Mouse (Mus musculus): Measurements from ENCODE around the gene Sprr2f. TPM values are rescaled to one million over a fixed set of nuclear protein-coding genes. Genes with fewer than 3 reads are reported as not detected.

Sprr2f gene
- polyA plus RNA-seq, 1 experiment from 2014 or later, result not detected

Other genes with a start within 250 kb of the Sprr2f start
- not detected in 2 replicates for gene Prr9, start 241.2 kb upstream of the Sprr2f start, polyA plus RNA-seq (2016; fragmentation: Nextera tagmentation; extraction: Ambion mirVana)
- gene Lelp1, start 222.4 kb upstream of the Sprr2f start, polyA plus RNA-seq (2016; fragmentation: Nextera tagmentation; extraction: Ambion mirVana), result not detected in 2 replicates
- gene Sprr2a1, start 149.4 kb upstream of the Sprr2f start, polyA plus RNA-seq (2016; fragmentation: Nextera tagmentation; extraction: Ambion mirVana), result not detected in 2 replicates
- not detected in 2 replicates for gene Sprr2a2, start 149.3 kb upstream of the Sprr2f start, polyA plus RNA-seq (2016; fragmentation: Nextera tagmentation; extraction: Ambion mirVana)
- not detected in 2 replicates for gene Sprr2a3, start 79.8 kb upstream of the Sprr2f start, polyA plus RNA-seq (2016; fragmentation: Nextera tagmentation; extraction: Ambion mirVana)
- not detected in 2 replicates for gene Sprr2b, start 48.6 kb upstream of the Sprr2f start, polyA plus RNA-seq (2016; fragmentation: Nextera tagmentation; extraction: Ambion mirVana)
- not detected in 2 replicates for gene Sprr2d, start 26.0 kb upstream of the Sprr2f start, polyA plus RNA-seq (2016; fragmentation: Nextera tagmentation; extraction: Ambion mirVana)
- gene Sprr2e, start 13.0 kb upstream of the Sprr2f start, polyA plus RNA-seq (2016; fragmentation: Nextera tagmentation; extraction: Ambion mirVana), result not detected in 2 replicates
- gene Sprr2h, start 20.5 kb downstream of the Sprr2f start, polyA plus RNA-seq (2016; fragmentation: Nextera tagmentation; extraction: Ambion mirVana), result not detected in 2 replicates
- not detected in 2 replicates for gene Sprr2i, start 42.8 kb downstream of the Sprr2f start, polyA plus RNA-seq (2016; fragmentation: Nextera tagmentation; extraction: Ambion mirVana)
- not detected in 2 replicates for gene Sprr2j-ps, start 52.9 kb downstream of the Sprr2f start, polyA plus RNA-seq (2016; fragmentation: Nextera tagmentation; extraction: Ambion mirVana)
- gene Gm9774, start 64.2 kb downstream of the Sprr2f start, polyA plus RNA-seq (2016; fragmentation: Nextera tagmentation; extraction: Ambion mirVana), result 7.9 and 10.0 TPM in 2 replicates
- gene Sprr2k, start 67.4 kb downstream of the Sprr2f start, polyA plus RNA-seq (2016; fragmentation: Nextera tagmentation; extraction: Ambion mirVana), result not detected in 2 replicates
- gene Sprr1b, start 73.6 kb downstream of the Sprr2f start, polyA plus RNA-seq (2016; fragmentation: Nextera tagmentation; extraction: Ambion mirVana), result not detected in 2 replicates
- gene Sprr3, start 93.5 kb downstream of the Sprr2f start, polyA plus RNA-seq (2016; fragmentation: Nextera tagmentation; extraction: Ambion mirVana), result not detected in 2 replicates
- gene Sprr1a, start 120.7 kb downstream of the Sprr2f start, polyA plus RNA-seq (2016; fragmentation: Nextera tagmentation; extraction: Ambion mirVana), result not detected in 2 replicates
- gene Sprr4, start 135.3 kb downstream of the Sprr2f start, polyA plus RNA-seq (2016; fragmentation: Nextera tagmentation; extraction: Ambion mirVana), result not detected in 2 replicates
- gene 2310046K23Rik, start 169.3 kb downstream of the Sprr2f start, polyA plus RNA-seq (2016; fragmentation: Nextera tagmentation; extraction: Ambion mirVana), result not detected in 2 replicates
- gene Ivl, start 208.5 kb downstream of the Sprr2f start, polyA plus RNA-seq (2016; fragmentation: Nextera tagmentation; extraction: Ambion mirVana), result not detected in 2 replicates
- gene Smcp, start 223.8 kb downstream of the Sprr2f start, polyA plus RNA-seq (2016; fragmentation: Nextera tagmentation; extraction: Ambion mirVana), result not detected in 2 replicates
- gene 2210017I01Rik, start 242.3 kb downstream of the Sprr2f start, polyA plus RNA-seq (2016; fragmentation: Nextera tagmentation; extraction: Ambion mirVana), result not detected in 2 replicates